Mouse (Mus musculus) megakaryocyte, embryonic 14.5 days (primary cell): ENCODE measurements around the gene Lgals1.

Experiments
- FLI1 ChIP-seq: IDR thresholded peaks from 2 replicates; pipeline ENCODE4 v1.6.1; 2012; ENCODE audit warnings: low read length, inconsistent platforms, mixed read lengths
- GATA1 ChIP-seq: IDR thresholded peaks from 3 replicates; pipeline ENCODE4 v1.6.1; 2012; ENCODE audit warnings: mixed read lengths, low read length, inconsistent platforms, borderline replicate concordance

DNA sequence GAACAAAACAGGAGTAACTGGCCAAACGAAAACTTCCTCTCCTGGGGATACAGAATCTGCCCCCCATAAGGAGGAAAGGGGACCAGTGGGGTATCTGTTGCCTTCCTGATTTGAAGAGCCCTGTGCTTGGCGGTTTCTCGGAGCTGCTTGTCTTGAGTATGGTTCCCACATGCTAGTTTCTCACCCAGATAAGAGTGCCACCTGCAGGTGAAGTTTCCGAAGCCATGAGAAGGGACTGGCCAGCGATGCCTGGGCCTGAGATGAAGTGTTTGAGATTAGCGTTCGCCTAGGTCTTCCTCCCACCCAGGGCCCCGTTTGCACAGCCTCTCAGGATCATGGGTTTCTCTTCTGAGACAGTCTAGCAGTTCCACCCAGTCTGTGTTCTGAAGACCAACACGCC lies 14.5 kb upstream of the Lgals1 start:
- TF ChIP-seq GATA1 = no peak
- no peak for TF ChIP-seq FLI1
